Mouse (Mus musculus) myocyte (in vitro differentiated cells): ENCODE measurements at regions not wholly inside any gene's neighbourhood (a gene's known extent, or its start where the extent isn't known, plus 50 kb on each side); places are given as distances from the start of the nearest gene placed in this dataset.

Experiments used
- H3K27me3 ChIP-seq: one replicate; pipeline ENCODE4 v1.6.1; 2011; ENCODE audit not compliant: control insufficient read depth, insufficient read depth, insufficient read length
- H3K36me3 ChIP-seq: one replicate; pipeline ENCODE4 v1.6.1; 2011; ENCODE audit not compliant: control insufficient read depth, insufficient read depth
- H3K4me2 ChIP-seq: one replicate; pipeline ENCODE4 v1.6.1; 2011; ENCODE audit warnings: low read depth, control low read depth
- H3K4me3 ChIP-seq: one replicate; pipeline ENCODE4 v1.5.1; 2011; ENCODE audit warnings: mild to moderate bottlenecking, control low read depth, moderate library complexity
- H3K79me2 ChIP-seq: one replicate; pipeline ENCODE4 v1.6.1; 2011; ENCODE audit not compliant: control insufficient read depth, insufficient read depth
- H3ac ChIP-seq: one replicate; pipeline ENCODE4 v1.6.1; 2011; ENCODE audit not compliant: control insufficient read depth, insufficient read length
- CEBPB ChIP-seq: IDR thresholded peaks from 2 replicates; pipeline ENCODE4 v1.6.1; 2011; ENCODE audit warnings: mild to moderate bottlenecking, moderate library complexity; ENCODE audit not compliant: poor library complexity, insufficient read depth, severe bottlenecking
- E2F4 ChIP-seq: IDR thresholded peaks from one replicate; pipeline ENCODE4 v1.6.1; 2011; ENCODE audit warnings: mild to moderate bottlenecking, control low read depth, moderate library complexity; ENCODE audit not compliant: insufficient read depth
- MAX ChIP-seq: IDR thresholded peaks from one replicate; pipeline ENCODE4 v1.6.1; 2011; ENCODE audit warnings: low read depth, mild to moderate bottlenecking, control low read depth
- MYOD1 ChIP-seq, 3 experiments: IDR thresholded peaks; one replicate each; pipeline ENCODE4 v1.6.1; 2011; ENCODE audit warnings: control low read depth in 2 of 3, low read depth in 2 of 3, mild to moderate bottlenecking in 2 of 3, moderate library complexity in 1 of 3; ENCODE audit not compliant: insufficient read length in 2 of 3, control insufficient read depth in 1 of 3
- MYOG ChIP-seq, 3 experiments: IDR thresholded peaks; one replicate each; pipeline ENCODE4 v1.6.1; 2011; ENCODE audit warnings: control low read depth in 2 of 3, low read depth in 2 of 3, mild to moderate bottlenecking in 2 of 3; ENCODE audit not compliant: insufficient read length in 2 of 3, control insufficient read depth in 1 of 3, insufficient read depth in 1 of 3
- POLR2A ChIP-seq: IDR thresholded peaks from one replicate; pipeline ENCODE4 v1.6.1; 2011; ENCODE audit warnings: low read depth, mild to moderate bottlenecking, control low read depth, moderate library complexity; ENCODE audit not compliant: insufficient read length
- POLR2AphosphoS2 ChIP-seq: IDR thresholded peaks from one replicate; pipeline ENCODE4 v1.6.1; 2011; ENCODE audit warnings: low read depth, control low read depth; ENCODE audit not compliant: insufficient read length
- REST ChIP-seq: IDR thresholded peaks from one replicate; pipeline ENCODE4 v1.6.1; 2011; ENCODE audit warnings: mild to moderate bottlenecking, control low read depth, moderate library complexity; ENCODE audit not compliant: insufficient read depth, insufficient read length
- SRF ChIP-seq: IDR thresholded peaks from one replicate; pipeline ENCODE4 v1.6.1; 2011; ENCODE audit warnings: low read depth; ENCODE audit not compliant: control insufficient read depth, insufficient read length
- TCF12 ChIP-seq: IDR thresholded peaks from one replicate; pipeline ENCODE4 v1.6.1; 2011; ENCODE audit warnings: mild to moderate bottlenecking, control low read depth; ENCODE audit not compliant: poor library complexity, insufficient read depth, severe bottlenecking
- TCF3 ChIP-seq: IDR thresholded peaks from one replicate; pipeline ENCODE4 v1.6.1; 2011; ENCODE audit warnings: low read depth, control low read depth; ENCODE audit not compliant: insufficient read length
- USF1 ChIP-seq: IDR thresholded peaks from one replicate; pipeline ENCODE4 v1.6.1; 2011; ENCODE audit warnings: low read depth, mild to moderate bottlenecking, control low read depth, moderate library complexity

DNA sequence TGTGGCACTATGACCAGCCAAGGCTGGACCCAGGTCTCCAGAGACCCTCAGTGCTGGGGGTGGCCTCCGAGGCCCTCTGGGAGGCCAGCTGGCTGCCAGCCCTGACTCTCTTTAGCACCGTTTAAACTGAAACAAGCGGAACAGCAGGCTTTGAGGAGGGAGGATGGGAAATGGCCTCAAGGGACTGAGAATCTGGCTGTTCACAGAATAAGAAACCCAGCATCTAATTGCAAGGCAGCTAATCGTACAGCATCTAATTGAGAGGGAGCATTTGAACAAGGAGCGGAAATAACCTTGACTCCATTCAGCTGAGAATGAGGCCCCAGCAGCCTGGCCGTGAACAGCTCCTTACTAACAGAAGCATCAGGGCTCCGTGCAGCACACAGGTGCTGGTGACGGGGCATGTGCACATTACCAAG lies 129.2 kb upstream of the Nabp1 start:
- H3K36me3 ChIP-seq = no peaks in the 10 kb centered on the region
- no peak overlapping the region for H3K4me3 ChIP-seq
- H3ac ChIP-seq = no peak overlapping the region
- H3K27me3 ChIP-seq = no peaks in the 10 kb centered on the region
- H3K4me2 ChIP-seq = no peak overlapping the region
- no peak for TF ChIP-seq TCF12
- TF ChIP-seq USF1 = no peak
- no peak for TF ChIP-seq CEBPB
- TF ChIP-seq MYOG (IDR thresholded peaks at IDR 0.05; ENCODE audit: control insufficient read depth in 1 of 3, insufficient read depth in 1 of 3, insufficient read length in 2 of 3, low read depth in 2 of 3) = no peak
- TF ChIP-seq MAX = no peak
- no peak for TF ChIP-seq REST
- TF ChIP-seq POLR2A = no peak
- TF ChIP-seq SRF = no peak
- TF ChIP-seq POLR2AphosphoS2 = no peak
- TF ChIP-seq MYOD1 (IDR thresholded peaks at IDR 0.05; ENCODE audit: control insufficient read depth in 1 of 3, insufficient read length in 2 of 3, low read depth in 2 of 3) = no peak
- TF ChIP-seq TCF3 = no peak
- no peak for TF ChIP-seq E2F4
- no peaks in the 10 kb centered on the region for H3K79me2 ChIP-seq

DNA sequence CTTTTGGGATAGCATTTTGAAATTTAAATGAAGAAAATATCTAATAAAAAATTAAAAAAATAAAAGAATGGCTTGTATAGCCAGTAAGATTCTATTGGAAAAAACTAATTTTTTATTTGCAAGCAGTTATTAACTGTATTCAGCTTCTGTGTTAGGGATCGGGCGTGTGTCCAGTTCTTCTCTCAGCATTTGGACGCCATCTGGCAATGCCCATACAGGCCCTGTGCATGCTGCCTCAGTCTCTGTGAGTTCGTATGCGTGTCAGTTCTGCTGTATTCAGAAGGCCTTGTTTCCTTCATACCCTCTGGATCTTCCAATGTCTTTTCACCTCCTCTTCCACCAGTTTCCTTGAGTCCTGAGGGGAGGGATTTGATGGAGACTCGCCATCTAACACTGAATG lies 123.8 kb upstream of the Nabp1 start:
- no peak for TF ChIP-seq MYOG (IDR thresholded peaks at IDR 0.05; ENCODE audit: control insufficient read depth in 1 of 3, insufficient read depth in 1 of 3, insufficient read length in 2 of 3, low read depth in 2 of 3)
- no peak for TF ChIP-seq POLR2AphosphoS2
- TF ChIP-seq USF1 = no peak
- no peak for TF ChIP-seq E2F4
- TF ChIP-seq TCF12 = no peak
- TF ChIP-seq MAX = no peak
- TF ChIP-seq REST = no peak
- no peak for TF ChIP-seq TCF3
- no peak overlapping the region for H3ac ChIP-seq
- no peaks in the 10 kb centered on the region for H3K79me2 ChIP-seq
- no peaks in the 10 kb centered on the region for H3K36me3 ChIP-seq
- H3K27me3 ChIP-seq = no peaks in the 10 kb centered on the region
- no peak overlapping the region for H3K4me3 ChIP-seq
- H3K4me2 ChIP-seq = no peak overlapping the region

DNA sequence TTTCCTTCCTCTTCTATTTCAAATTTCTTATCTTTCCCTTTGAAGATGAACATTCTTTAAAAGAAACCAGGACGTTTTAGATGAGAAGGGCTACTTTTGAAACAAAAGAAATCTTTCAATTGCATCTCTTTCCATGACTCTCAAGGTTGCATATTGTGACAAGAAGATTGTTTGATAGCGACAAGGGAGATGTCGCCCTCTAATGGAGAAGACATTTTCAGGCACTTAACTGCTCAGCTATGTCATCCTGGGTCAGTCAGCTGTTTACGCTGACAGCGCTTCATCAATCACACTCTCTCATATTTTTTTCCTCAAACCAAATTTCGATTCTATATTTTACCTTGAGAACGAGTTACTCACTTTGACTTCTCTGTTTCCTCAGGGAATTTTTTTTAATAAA lies 122.2 kb upstream of the Nabp1 start:
- TF ChIP-seq MYOD1 (IDR thresholded peaks at IDR 0.05; ENCODE audit: control insufficient read depth in 1 of 3, insufficient read length in 2 of 3, low read depth in 2 of 3) (no peak), REST (no peak), SRF (no peak), E2F4 (no peak), MYOG (IDR thresholded peaks at IDR 0.05; ENCODE audit: control insufficient read depth in 1 of 3, insufficient read depth in 1 of 3, insufficient read length in 2 of 3, low read depth in 2 of 3) (no peak), USF1 (no peak), POLR2AphosphoS2 (no peak), MAX (no peak), POLR2A (no peak), TCF3 (no peak), CEBPB (no peak), TCF12 (no peak)

DNA sequence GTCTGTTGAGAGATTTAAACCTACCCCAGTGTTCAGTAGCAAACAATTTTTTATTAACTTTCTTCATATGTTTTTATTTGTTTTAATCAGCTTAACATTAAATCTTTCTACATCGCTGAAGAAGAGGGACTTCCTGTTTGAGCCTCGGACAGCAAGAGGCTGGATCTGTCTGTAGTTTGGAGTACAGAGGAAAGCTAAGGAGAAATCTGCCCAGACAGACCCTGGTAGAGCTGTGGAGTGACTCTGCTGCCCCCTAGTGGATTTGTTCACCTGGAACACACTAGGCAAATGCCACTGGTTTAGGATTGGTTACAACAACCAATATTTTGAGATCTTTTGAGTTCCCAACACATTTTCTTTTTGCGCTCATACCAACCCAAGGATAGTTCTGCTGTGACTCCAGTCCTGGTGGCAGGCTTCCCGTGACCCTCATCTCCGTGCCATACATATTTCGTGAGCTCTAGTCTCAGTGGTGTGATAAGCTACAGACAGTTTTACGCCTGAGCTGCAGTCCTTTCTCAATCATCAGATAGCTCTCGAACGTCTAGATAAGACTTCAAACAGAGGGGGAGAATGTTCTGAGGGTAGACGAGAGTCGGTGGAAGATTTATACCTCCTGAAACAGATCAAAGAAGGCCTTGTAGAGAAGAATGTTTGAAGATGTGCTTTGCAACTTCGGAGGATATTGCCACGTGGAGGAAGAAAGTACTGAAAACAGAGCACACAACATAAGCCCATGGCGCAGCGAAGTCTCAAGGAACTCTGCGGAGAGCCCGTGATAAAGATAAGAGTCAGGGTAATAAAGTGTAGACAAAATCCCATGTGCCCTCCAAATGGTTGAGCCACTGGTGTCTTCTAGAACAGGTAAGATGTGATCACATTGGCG lies 119.0 kb upstream of the Nabp1 start:
- Histone ChIP-seq H3K4me3 (no peak overlapping the region), H3ac (no peak overlapping the region), H3K79me2 (no peaks in the 10 kb centered on the region), H3K27me3 (no peaks in the 10 kb centered on the region), H3K4me2 (peak overlapping the region; percentile 60), H3K36me3 (no peaks in the 10 kb centered on the region)
- TF ChIP-seq POLR2AphosphoS2 (no peak), POLR2A (no peak), MAX (no peak), E2F4 (no peak), USF1 (no peak), MYOD1 (IDR thresholded peaks at IDR 0.05; ENCODE audit: control insufficient read depth in 1 of 3, insufficient read length in 2 of 3, low read depth in 2 of 3) (no peak), TCF3 (no peak), TCF12 (no peak), REST (no peak), SRF (no peak), CEBPB (no peak), MYOG (IDR thresholded peaks at IDR 0.05; ENCODE audit: control insufficient read depth in 1 of 3, insufficient read depth in 1 of 3, insufficient read length in 2 of 3, low read depth in 2 of 3) (no peak)

More for the DNA sequence above, 122.2 kb upstream of the Nabp1 start:
- no peaks in the 10 kb centered on the region for H3K79me2 ChIP-seq
- H3K27me3 ChIP-seq = no peaks in the 10 kb centered on the region
- no peak overlapping the region for H3K4me3 ChIP-seq
- no peaks in the 10 kb centered on the region for H3K36me3 ChIP-seq
- no peak overlapping the region for H3K4me2 ChIP-seq
- no peak overlapping the region for H3ac ChIP-seq
